Mouse (Mus musculus) neutrophil, adult 59 days (primary cell): ENCODE data around the gene Col6a5. TPM values are rescaled to one million over a fixed set of nuclear protein-coding genes. Genes with fewer than 3 reads are reported as not detected.

Experiments used
- total RNA-seq, 2 experiments: library from RNA; stranded (reverse); gene quantifications; 1 replicate in 1 of 2; 2 replicates in 1 of 2; pipeline ENCODE4 v1.2.4; 2023

The Col6a5 gene
- under 1 TPM; 0.04 to 0.07 TPM for total RNA-seq

DNA sequence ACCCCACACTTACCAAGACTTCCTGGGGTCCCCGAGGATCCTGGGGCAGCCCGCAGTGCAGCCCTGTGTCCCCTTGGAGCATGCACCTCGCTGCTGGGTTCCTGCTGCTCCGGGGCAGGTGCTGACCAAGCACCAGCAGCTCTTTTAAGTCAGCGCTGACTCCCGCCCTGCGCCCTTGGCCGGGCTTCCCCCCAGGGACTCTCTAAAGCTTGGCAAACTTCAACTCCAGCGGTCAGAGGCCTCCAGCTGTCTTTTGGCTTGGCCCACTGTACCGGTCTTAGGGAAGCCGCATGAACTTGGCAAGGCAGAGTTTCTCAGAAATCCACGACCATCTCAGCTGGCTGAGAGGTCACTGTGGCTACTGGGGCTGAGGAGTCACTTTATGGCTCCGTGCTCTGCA lies at the start of gene Col6a5:
TSS of gene Col6a5 (minus strand) at position 111 of the 400 bp plus-strand sequence.

GRCm38 (mm10) chr9:105827791-105828385 lies 132.6 kb downstream of the Col6a5 start, which contains the start of gene Col6a6:
Gene Col6a6, minus strand, starts transcription at chr9:105828160.

Other genes starting within 250 kb of the Col6a5 start
- under 1 TPM in 1 of 2 experiments, not detected in 1; 0.07 TPM for gene Col6a6, start 132.5 kb downstream of the Col6a5 start, total RNA-seq
- not detected for gene Col6a4, start 136.1 kb upstream of the Col6a5 start, total RNA-seq
- 1 to 10 TPM; 1.0 to 1.2 TPM for gene Glyctk, start 197.5 kb upstream of the Col6a5 start, total RNA-seq
- 10 to 100 TPM; 54.8 to 64.9 TPM for gene Wdr82, start 210.3 kb upstream of the Col6a5 start, total RNA-seq
- gene Ppm1m, start 239.1 kb upstream of the Col6a5 start, total RNA-seq = 100 to 1,000 TPM; 143 to 146 TPM
- 100 to 1,000 TPM; 168 to 177 TPM for gene Twf2, start 242.5 kb upstream of the Col6a5 start, total RNA-seq